Mouse (Mus musculus) heart, embryonic 15.5 days (tissue): ENCODE measurements around the gene Slc26a10. TPM values are rescaled to one million over a fixed set of nuclear protein-coding genes. Genes with fewer than 3 reads are reported as not detected.
"Not testable (repeated sequence)": the region's sequence is repeated elsewhere in the genome, so short reads cannot be mapped to it uniquely, and the experiment has no call there.

ENCODE experiments used
- ATAC-seq: fragments of 200-750 bp; cut with Nextera tagmentation; replicated peaks from 2 replicates; pipeline ENCODE4 v1.8.0; 2017; ENCODE audit warnings: low read depth, moderate TSS enrichment; ENCODE audit not compliant: insufficient number of reproducible peaks, insufficient read depth, low FRiP score
- H3K27ac ChIP-seq: fragments of 300-500 bp; sonication (generic); 2 replicates; pipeline ENCODE4 v1.5.1; 2015; ENCODE audit warnings: mild to moderate bottlenecking, inconsistent platforms
- H3K27me3 ChIP-seq: fragments of 300-500 bp; sonication (generic); 2 replicates; pipeline ENCODE4 v1.6.1; 2015; ENCODE audit warnings: inconsistent platforms
- H3K36me3 ChIP-seq: fragments of 300-500 bp; sonication (generic); 2 replicates; pipeline ENCODE4 v1.6.1; 2015; ENCODE audit warnings: mild to moderate bottlenecking, inconsistent platforms
- H3K4me1 ChIP-seq: fragments of 300-500 bp; sonication (generic); replicated peaks from 2 replicates; pipeline ENCODE4 v1.6.1; 2015; ENCODE audit warnings: inconsistent platforms
- H3K4me2 ChIP-seq: fragments of 300-500 bp; sonication (generic); 2 replicates; pipeline ENCODE4 v1.6.1; 2015; ENCODE audit warnings: inconsistent platforms, mild to moderate bottlenecking, moderate library complexity
- H3K4me3 ChIP-seq: fragments of 300-500 bp; sonication (generic); 2 replicates; pipeline ENCODE4 v1.5.1; 2015; ENCODE audit warnings: mild to moderate bottlenecking, inconsistent platforms
- H3K9ac ChIP-seq: fragments of 300-500 bp; sonication (generic); 2 replicates; pipeline ENCODE4 v1.6.1; 2015; ENCODE audit warnings: mild to moderate bottlenecking, inconsistent platforms
- H3K9me3 ChIP-seq: fragments of 300-500 bp; sonication (generic); replicated peaks from 2 replicates; pipeline ENCODE4 v1.6.1; 2016; ENCODE audit warnings: inconsistent platforms
- WGBS: fragments of 180-500 bp; shearing (Covaris S2); methylation state at CpG from one replicate; pipeline ENCODE4 v1.1.7; 2015; ENCODE audit warnings: mixed read lengths; 5-methylcytosine and 5-hydroxymethylcytosine counted together
- polyA plus RNA-seq: library from polyadenylated mRNA; unstranded; fragments of >200 nt; fragmentation: Nextera tagmentation; extraction: Ambion mirVana; gene quantifications from 2 replicates; pipeline ENCODE4 v1.2.1, GENCODE M21; 2015

Gene Slc26a10
- polyA plus RNA-seq, 1 experiment from 2014 or later, result 15.6 TPM

GRCm38 (mm10) chr10:127141500-127141899 lies 38.9 kb downstream of the Slc26a10 start:
- Histone ChIP-seq H3K9me3 (no peaks in the 10 kb centered on the region), H3K27me3 (no peaks in the 10 kb centered on the region), H3K4me1 (no peaks in the 10 kb centered on the region), H3K36me3 (no peaks in the 10 kb centered on the region), H3K27ac (no peak overlapping the region), H3K9ac (no peak overlapping the region), H3K4me3 (no peak overlapping the region), H3K4me2 (no peak overlapping the region)
- WGBS, result 58% methylated on average over 8 of the region's 8 CpGs
- no peak for ATAC-seq

DNA sequence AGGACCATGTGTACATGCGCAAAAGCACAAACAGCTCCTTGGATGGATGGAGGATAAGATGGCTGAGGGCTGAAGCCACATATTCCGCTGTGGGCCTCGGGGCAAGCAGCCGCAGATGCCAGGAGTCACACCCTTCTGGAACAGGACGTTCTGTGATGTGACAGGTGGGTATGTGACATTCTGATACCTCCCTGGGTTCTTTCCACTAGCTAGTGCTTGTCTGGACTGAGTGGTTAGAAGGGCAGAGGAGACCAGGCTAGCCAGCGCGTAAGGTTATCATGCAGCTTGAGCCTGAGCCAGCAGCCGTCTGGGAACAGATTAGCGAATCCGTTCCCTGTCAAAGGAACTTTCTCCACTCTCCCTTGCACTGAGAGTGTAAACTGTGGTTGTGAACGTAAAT lies 39.5 kb downstream of the Slc26a10 start:
- Histone ChIP-seq H3K9me3 (no peaks in the 10 kb centered on the region), H3K9ac (no peak overlapping the region), H3K4me1 (no peaks in the 10 kb centered on the region), H3K27ac (no peak overlapping the region), H3K4me3 (no peak overlapping the region), H3K4me2 (no peak overlapping the region), H3K27me3 (no peaks in the 10 kb centered on the region), H3K36me3 (no peaks in the 10 kb centered on the region)
- ATAC-seq, result no peak
- 66% methylated on average over 11 of the region's 11 CpGs for WGBS

DNA sequence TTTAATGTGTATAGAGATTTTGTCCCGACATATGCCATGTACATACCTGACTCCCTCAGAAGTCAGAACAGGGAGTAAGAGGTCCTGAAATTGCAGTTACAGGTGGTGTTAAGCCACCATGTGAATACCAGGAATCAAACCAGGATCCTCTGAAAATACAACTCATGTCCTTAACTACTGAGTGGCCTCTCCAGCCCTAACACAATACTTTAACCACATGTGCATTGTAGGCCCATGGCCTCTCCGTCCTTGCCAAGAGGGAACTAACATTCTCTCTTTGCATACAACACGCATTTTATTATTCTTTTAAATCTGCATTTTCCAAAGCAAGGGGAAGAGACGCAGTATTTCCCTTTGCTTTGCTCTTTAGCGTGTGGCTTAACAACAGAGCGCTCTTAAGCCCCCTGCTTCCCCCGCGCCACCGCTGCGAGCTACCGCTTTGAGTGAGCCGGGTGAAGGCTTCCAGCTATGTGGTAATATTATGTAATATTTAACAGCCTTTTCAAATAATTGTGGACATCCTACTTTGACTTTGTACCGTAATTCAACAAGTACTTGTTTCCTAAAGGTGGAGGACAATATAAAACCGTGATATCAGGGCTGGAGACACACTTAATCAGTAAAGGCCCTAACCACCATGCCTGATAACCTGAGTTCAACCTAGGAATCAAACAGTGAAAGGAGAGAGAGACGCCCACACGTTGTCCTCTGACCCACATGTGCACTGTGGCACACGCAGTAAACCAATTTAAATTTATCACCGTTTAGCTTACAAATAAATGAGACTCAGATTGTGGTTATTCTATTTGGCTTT lies 41.9 kb downstream of the Slc26a10 start:
- no peak overlapping the region for H3K4me2 ChIP-seq
- no peaks in the 10 kb centered on the region for H3K36me3 ChIP-seq
- 82% methylated on average over 18 of the region's 18 CpGs for WGBS
- ATAC-seq, result no peak
- no peaks in the 10 kb centered on the region for H3K9me3 ChIP-seq
- H3K9ac ChIP-seq, result no peak overlapping the region
- H3K4me1 ChIP-seq, result no peaks in the 10 kb centered on the region; the same call in 1 of the 2 replicates
- H3K27ac ChIP-seq, result no peak overlapping the region
- H3K4me3 ChIP-seq, result no peak overlapping the region
- no peaks in the 10 kb centered on the region for H3K27me3 ChIP-seq

DNA sequence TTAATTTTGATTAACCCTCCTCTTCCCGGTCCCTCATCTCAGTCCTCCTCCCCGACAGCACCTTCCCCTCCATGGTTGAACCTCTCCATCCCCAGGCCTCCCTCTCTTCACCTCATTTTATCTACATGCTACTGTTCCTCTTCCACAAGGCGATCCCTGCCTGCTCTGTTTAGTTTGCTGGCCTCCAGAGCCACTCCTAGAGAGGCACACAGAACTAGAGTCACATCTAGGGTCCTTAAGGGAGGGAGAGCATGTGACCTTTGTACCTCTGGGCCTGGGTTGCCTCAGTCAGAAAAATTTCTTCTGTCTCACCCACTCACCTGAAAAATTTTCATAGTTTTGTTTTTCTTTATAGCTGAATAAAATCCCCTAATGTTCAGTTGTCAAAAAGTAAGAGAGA lies 42.5 kb downstream of the Slc26a10 start:
- H3K4me2 ChIP-seq, result no peak overlapping the region
- no peaks in the 10 kb centered on the region for H3K9me3 ChIP-seq
- ATAC-seq, result no peak
- 81% methylated on average over 3 of the region's 3 CpGs for WGBS
- no peak overlapping the region for H3K27ac ChIP-seq
- no peaks in the 10 kb centered on the region; the same call in 1 of the 2 replicates for H3K4me1 ChIP-seq
- no peaks in the 10 kb centered on the region for H3K27me3 ChIP-seq
- no peak overlapping the region for H3K4me3 ChIP-seq
- no peak overlapping the region for H3K9ac ChIP-seq
- H3K36me3 ChIP-seq, result no peaks in the 10 kb centered on the region

GRCm38 (mm10) chr10:127136510-127136909 lies 43.9 kb downstream of the Slc26a10 start:
- ATAC-seq, result no peak
- no peaks in the 10 kb centered on the region for H3K27me3 ChIP-seq
- WGBS, result 74% methylated on average over 4 of the region's 4 CpGs
- H3K36me3 ChIP-seq, result no peaks in the 10 kb centered on the region
- no peak overlapping the region for H3K9ac ChIP-seq
- H3K9me3 ChIP-seq, result no peaks in the 10 kb centered on the region
- H3K4me1 ChIP-seq, result no peaks in the 10 kb centered on the region; the same call in 1 of the 2 replicates
- no peak overlapping the region; the same call in 1 of the 2 replicates for H3K27ac ChIP-seq
- H3K4me2 ChIP-seq, result no peak overlapping the region
- no peak overlapping the region for H3K4me3 ChIP-seq

DNA sequence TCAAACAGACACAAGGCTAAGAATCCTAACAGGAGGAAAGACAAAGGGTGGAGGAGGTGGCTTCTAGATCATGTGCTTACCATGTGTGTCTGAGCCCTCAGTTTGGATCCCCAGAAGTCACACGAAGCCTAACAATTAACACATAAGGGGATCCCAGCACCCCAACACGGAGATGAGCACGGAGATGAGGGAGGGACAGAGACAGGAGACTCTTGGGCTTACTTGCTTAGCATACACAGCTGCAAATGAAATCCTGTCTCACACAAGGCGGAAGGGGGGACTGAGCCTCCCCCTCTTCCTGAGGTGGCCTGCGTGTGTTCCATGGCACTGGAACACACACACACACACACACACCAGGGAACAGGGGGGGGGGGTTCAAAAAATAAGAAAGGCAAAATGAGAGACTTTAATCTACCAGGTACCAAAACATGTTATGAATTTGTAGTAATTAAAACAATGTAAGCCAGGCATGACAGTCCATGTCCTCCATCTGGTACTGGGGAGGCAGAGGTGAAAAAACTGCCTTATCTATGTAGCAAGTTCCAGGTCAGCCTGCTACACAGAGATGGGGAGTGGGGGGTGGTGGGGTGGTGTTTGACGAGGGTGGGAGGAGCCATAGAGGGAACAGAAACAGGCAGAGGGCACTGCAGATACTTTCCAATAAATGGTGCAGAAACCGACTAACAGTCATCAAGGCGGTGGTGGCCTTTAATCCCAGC lies 45.2 kb downstream of the Slc26a10 start:
- H3K27me3 ChIP-seq, result no peaks in the 10 kb centered on the region
- no peak overlapping the region for H3K27ac ChIP-seq
- WGBS, result 39% methylated on average over 8 of the region's 8 CpGs
- H3K4me2 ChIP-seq, result no peak overlapping the region
- no peak overlapping the region for H3K4me3 ChIP-seq
- ATAC-seq, result no peak
- no peaks in the 10 kb centered on the region; the same call in 1 of the 2 replicates for H3K4me1 ChIP-seq
- no peaks in the 10 kb centered on the region for H3K9me3 ChIP-seq
- H3K9ac ChIP-seq, result no peak overlapping the region
- no peaks in the 10 kb centered on the region for H3K36me3 ChIP-seq

DNA sequence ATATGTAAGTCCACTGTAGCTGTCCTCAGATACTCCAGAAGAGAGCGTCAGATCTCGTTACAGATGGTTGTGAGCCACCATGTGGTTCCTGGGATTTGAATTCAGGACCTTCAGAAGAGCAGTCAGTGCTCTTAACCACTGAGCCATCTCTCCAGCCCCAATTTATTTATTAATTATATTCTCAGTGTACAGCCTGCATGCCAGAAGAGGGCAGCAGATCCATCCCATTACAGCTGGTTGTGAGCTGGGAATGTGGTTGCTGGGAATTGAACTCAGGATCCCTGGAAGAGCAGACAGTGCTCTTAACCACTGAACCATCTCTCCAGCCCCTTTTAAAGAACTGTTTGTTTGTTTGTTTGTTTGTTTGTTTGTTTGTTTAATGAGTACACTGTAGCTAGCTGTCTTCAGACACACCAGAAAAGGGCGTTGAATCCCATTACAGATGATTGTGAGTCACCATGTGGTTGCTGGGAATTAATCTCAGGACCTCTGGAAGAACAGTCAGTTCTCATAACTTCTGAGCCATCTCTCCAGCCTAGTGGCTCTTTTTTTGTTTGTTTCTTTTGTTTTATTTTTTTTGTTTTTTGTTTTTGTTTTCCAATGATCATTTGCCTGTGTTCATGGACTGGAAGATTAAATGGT lies 45.9 kb downstream of the Slc26a10 start:
- not testable (repeated sequence) for H3K4me2 ChIP-seq, H3K27ac ChIP-seq, H3K4me3 ChIP-seq, H3K9ac ChIP-seq, ATAC-seq, H3K27me3 ChIP-seq, H3K36me3 ChIP-seq, H3K4me1 ChIP-seq, H3K9me3 ChIP-seq
- WGBS, result 80% methylated on average over 3 of the region's 3 CpGs

DNA sequence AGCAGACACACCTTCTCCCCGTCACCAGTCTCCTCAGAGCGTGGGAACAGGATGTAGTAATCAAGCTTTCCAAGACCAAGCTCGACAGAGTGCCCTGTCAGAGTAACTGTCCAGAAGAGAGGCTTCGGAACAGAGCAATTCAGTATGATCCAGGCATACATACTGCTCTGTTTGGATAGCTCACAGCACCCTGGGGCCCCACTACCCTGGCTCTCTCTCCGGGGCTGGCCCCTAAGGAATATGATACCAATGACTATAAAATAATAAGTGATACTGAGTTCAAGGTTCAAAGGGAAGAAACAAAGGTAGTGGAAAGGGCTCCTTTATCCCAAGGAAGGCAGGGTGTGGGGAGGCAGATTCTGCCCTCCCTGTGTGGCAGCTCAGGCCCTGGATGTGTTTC lies 48.0 kb downstream of the Slc26a10 start:
- Histone ChIP-seq H3K27me3 (no peaks in the 10 kb centered on the region), H3K36me3 (no peaks in the 10 kb centered on the region), H3K9ac (no peak overlapping the region), H3K27ac (no peak overlapping the region), H3K9me3 (no peaks in the 10 kb centered on the region), H3K4me1 (no peaks in the 10 kb centered on the region; the same call in 1 of the 2 replicates), H3K4me2 (no peak overlapping the region), H3K4me3 (no peak overlapping the region)
- 41% methylated on average over 5 of the region's 5 CpGs for WGBS
- ATAC-seq, result no peak

DNA sequence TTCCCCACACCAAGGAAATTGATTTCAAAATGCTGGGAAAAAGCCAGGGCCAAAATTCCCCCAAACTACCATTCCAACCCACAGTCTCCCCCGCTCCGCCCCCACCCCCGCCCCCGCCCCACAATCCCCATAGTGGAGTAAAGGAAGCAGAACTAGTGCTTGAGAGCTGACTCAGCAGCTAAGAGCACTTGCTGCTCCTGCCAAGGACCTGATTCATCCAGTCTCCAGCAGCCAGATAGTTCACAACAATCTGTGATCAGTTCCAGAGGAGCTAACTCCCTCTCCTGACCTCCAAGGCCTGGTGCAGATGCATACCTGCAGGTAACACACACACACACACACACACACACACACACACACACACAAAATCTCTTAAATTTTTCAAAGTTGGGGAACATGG lies 51.0 kb downstream of the Slc26a10 start:
- Histone ChIP-seq H3K27me3 (no peaks in the 10 kb centered on the region), H3K27ac (no peak overlapping the region), H3K9me3 (no peaks in the 10 kb centered on the region), H3K4me3 (no peak overlapping the region), H3K4me1 (no peaks in the 10 kb centered on the region), H3K4me2 (no peak overlapping the region), H3K9ac (no peak overlapping the region), H3K36me3 (no peaks in the 10 kb centered on the region)
- WGBS, result 70% methylated on average over 4 of the region's 4 CpGs
- ATAC-seq, result no peak

GRCm38 (mm10) chr10:127127711-127128279 lies 52.6 kb downstream of the Slc26a10 start:
- 67% methylated on average over 7 of the region's 7 CpGs for WGBS
- no peak overlapping the region for H3K27ac ChIP-seq
- no peak overlapping the region for H3K4me2 ChIP-seq
- no peak for ATAC-seq
- no peak overlapping the region for H3K4me3 ChIP-seq
- H3K36me3 ChIP-seq, result no peaks in the 10 kb centered on the region
- peaks cover 6% of the 10 kb centered on the region for H3K4me1 ChIP-seq
- H3K9me3 ChIP-seq, result no peaks in the 10 kb centered on the region
- H3K9ac ChIP-seq, result no peak overlapping the region
- H3K27me3 ChIP-seq, result no peaks in the 10 kb centered on the region

DNA sequence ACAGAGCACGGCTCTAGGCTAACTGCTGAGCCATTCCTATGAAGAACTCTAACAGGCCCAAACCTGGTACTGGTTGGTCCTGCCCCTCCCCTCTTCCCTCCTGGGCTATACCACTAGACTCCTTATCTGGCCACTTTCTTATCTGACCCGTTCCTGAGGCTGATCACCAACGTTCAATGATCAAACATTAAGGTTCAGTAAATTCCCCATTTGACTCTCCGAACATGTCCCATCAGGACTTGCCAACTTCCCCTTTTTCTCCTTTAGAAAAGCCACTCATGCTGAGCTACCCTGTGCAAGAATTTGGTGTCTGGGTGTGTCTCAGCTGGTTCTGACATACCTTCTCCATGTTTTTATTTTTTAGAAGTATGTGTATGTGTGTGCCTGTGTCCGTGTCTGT lies 53.9 kb downstream of the Slc26a10 start:
- no peak overlapping the region for H3K4me2 ChIP-seq
- H3K4me1 ChIP-seq, result peaks cover 10% of the 10 kb centered on the region
- 58% methylated on average over 5 of the region's 5 CpGs for WGBS
- H3K27me3 ChIP-seq, result no peaks in the 10 kb centered on the region
- H3K36me3 ChIP-seq, result no peaks in the 10 kb centered on the region
- no peak overlapping the region for H3K9ac ChIP-seq
- no peak for ATAC-seq
- H3K4me3 ChIP-seq, result no peak overlapping the region
- H3K9me3 ChIP-seq, result no peaks in the 10 kb centered on the region
- no peak overlapping the region for H3K27ac ChIP-seq
